Mouse (Mus musculus): ENCODE data around the gene Olfr193.
"Not testable (repeated sequence)": the region's sequence is repeated elsewhere in the genome, so short reads cannot be mapped to it uniquely, and the experiment has no call there.

The Olfr193 gene

DNA sequence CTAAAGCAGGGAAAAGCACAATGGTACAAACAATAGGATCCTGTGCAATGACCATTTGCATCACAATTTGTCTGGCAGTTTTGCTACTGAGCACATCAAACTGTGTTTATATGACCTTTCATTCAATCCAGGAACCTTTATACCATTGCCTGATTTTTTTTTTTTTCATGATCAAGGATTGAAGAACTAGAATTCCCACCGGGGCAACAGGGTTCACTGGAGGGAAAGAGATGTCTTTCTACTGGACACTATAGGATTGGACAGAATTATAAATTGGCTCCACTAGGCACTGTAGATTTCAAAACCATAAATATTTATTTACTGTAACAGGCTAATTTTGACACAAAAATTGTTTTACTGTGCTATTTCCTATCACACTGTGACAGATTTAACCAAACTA lies at the start of gene Olfr193:
Gene Olfr193 (minus strand): TSS at position 101 of the 400 bp plus-strand sequence.
- no peak for DNase-seq

GRCm38 (mm10) chr16:59151996-59152395 lies 40.3 kb upstream of the Olfr193 start:
- no peak for DNase-seq

GRCm38 (mm10) chr16:59146746-59147145 lies 35.1 kb upstream of the Olfr193 start, which contains the start of gene Olfr195:
Gene Olfr195 (plus strand): TSS chr16:59147046.
- DNase-seq = no peak

DNA sequence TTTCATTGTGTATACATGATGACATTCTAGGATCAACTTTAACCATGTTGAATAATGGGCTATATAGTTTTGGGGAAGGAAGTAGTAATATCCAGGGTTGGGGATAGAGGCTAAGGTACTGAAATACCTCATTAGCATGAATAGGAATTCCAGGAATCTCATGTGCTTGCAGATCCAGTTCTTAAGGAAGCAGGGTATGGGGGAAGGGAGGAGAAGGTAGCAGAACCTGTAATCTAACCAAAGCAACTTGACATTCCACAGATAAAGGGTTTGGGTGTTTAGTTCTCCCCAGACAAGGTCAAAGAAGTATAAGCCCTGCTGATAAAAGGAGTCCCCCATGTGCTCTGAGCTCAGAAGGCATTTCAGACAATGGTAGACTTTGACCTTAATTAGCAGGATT lies 29.4 kb upstream of the Olfr193 start:
- DNase-seq = no peak

DNA sequence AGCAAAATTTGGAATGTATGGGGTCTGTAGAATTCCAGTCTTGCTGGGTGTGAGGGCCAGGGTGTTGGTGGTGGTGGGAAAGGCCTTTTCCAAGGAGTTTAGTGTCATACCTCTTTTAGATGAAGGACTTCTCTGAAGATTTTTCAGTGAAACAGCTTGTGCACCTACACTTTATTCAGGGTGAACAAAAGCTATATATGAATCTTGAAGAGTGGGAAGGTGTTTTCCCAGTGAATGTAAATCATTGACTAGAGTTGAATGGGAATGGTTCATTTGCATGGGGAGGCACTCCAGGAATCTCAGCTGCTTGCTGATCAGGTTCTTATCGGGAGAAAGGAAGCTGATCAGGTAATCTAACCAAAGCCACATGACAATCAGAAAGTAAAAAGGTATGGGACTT lies 19.1 kb upstream of the Olfr193 start:
- no peak for DNase-seq

DNA sequence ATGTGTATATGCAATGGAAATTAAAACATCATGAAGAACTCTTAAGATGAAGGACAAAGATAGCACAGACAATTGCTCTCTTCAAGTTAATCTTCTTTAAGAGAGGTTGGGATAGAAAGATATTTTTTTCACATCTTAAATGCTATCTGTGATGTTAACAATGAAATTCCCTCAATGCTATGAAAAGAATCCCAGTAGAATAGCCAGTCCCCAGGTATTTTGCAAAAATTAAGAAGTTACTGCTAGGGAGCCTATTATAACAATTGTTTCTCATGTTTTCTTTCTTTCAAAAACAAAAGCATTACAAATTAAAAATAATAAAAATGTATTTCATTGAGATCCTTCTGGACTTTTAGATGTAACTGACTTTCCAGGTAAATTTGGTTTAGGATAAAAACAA lies 9.3 kb upstream of the Olfr193 start, which contains the start of gene Olfr194:
Gene Olfr194 (minus strand): TSS at position 101 of the 400 bp plus-strand sequence.
- DNase-seq = no peak

GRCm38 (mm10) chr16:59108522-59108921 lies 3.2 kb downstream of the Olfr193 start:
- not testable (repeated sequence) for DNase-seq

DNA sequence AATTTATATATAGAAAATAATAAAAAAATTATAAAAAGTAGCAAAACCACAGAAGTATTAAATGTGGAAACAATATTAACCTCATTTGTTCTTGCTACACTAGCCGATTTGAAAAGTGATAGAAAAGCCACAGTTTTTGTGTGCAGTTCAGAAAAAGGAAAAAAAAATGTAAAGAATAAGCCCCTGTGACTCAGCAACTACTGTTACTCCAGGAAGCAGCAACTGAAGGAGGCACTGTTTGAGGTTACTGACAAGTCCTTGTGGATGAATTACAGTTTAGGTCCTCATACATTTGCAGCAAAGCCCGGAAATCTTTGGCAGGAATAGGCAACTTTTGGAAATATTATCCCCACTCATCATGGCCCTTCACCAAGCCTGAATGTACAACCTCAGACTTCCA lies 6.4 kb downstream of the Olfr193 start:
- DNase-seq = no peak

DNA sequence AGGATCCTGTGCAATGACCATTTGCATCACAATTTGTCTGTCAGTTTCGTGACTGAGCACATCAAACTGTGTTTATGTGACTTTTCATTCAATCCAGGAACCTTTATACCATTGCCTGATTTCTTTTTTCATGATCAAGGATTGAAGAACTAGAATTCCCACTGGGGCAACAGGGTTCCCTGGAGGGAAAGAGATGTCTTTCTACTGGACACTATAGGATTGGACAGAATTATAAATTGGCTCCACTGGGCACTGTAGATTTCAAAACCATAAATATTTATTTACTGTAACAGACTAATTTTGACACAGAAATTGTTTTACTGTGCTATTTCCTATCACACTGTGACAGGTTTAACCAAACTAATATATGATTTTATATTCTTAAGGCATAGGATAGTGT lies 22.0 kb downstream of the Olfr193 start, which contains the start of gene Olfr191:
Gene Olfr191 (minus strand): TSS at position 101 of the 400 bp plus-strand sequence.
- DNase-seq = not testable (repeated sequence)

GRCm38 (mm10) chr16:59081113-59081512 lies 30.6 kb downstream of the Olfr193 start:
- not testable (repeated sequence) for DNase-seq

GRCm38 (mm10) chr16:59077905-59078304 lies 33.8 kb downstream of the Olfr193 start, which contains the start of gene Olfr190:
Gene Olfr190 (minus strand): TSS chr16:59078005.
- DNase-seq = no peak

DNA sequence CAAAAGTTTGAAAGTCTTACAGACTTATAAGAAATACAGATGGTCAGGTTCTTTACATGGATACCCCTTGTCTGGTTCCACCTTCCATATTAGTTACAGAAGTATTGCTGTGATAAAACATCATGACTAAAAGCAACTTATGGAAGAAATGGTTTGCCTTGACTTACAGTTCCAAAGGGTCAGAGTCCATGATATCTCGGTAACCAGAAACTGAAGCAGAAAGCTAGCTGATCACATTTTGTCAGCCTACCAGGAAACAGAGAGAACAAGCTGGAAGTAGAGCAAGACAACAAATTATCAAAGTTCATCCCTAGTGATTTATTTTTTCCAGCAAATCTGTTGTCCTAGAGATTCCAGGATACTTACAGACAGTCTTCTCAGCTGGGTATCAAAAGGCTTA lies 38.2 kb downstream of the Olfr193 start:
- no peak for DNase-seq

GRCm38 (mm10) chr16:59071755-59072154 lies 39.9 kb downstream of the Olfr193 start:
- DNase-seq = no peak

DNA sequence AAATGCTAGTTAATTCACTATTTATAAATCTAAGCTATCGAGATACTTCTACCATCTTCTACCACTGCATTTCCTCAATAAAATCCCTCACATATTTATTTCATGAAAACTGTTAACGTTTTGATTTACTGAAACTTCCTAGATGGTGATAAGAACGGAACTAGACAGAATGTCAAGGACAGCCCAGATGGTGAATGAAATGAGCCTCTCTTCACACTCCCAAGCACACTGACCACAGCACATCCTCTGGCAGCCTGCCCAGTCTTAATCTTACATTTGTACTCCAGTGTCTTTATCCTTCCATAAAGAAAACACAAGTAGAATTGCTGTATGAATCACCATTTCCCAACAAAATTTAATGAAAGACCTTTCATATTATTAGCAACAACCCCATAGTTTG lies 49.3 kb downstream of the Olfr193 start:
- DNase-seq = not testable (repeated sequence)
